Mouse (Mus musculus): ENCODE results near the gene Rasal1.

DNA sequence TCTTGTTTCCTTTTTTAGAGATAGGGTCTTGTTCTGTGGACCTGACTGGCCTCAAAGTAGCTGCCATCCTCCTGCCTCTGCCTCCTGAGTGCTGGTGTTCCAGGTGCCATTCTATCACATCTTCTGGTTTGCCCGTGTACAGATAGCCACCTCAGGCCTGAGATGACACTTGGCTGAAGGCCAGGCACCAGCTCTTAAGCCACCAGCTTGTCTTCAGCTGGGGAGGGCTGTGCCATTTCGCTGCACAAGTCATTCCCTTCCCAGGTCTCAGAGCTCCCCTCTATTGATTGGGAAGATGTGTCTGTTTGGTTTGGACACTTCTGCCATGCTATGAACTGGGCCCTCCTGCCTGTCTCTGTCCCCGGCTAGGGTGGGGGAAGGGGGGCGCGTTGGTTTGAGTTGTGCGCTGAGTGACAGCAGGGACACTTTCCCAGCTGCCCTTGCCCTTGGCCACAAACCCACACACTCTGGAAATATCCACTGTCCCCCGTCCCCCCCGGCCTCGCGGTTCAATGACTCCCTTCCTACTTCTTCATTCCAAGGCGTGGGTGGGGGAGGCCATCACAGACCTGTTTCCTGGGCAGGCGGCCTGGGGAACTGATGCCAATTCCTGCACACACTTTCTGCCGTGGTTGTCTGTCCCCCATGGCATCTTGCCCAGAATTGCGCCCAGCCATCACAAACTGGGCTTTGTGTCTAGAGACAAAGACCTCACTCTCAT lies 5.1 kb upstream of the Rasal1 start:
- TF ChIP-seq EP300 (IDR thresholded peaks at IDR 0.05; ENCODE audit: insufficient read depth, low read depth, low read length): no peak
- TF ChIP-seq CTCF (IDR thresholded peaks at IDR 0.05; ENCODE audit: low read depth, low read length): no peak

Measured in ES-Bruce4 (cell line).